Mouse (Mus musculus) small intestine, adult 2 months (tissue): ENCODE results near the gene Ablim1. TPM values are rescaled to one million over a fixed set of nuclear protein-coding genes. Genes with fewer than 3 reads are reported as not detected.
"Not testable (repeated sequence)": the region's sequence is repeated elsewhere in the genome, so short reads cannot be mapped to it uniquely, and the experiment has no call there.

Experiments used
- H3K27ac ChIP-seq: fragments of 200-500 bp; 2 replicates; pipeline ENCODE4 v1.5.1; 2012; ENCODE audit warnings: low read depth, low read length, control low read depth, inconsistent platforms; ENCODE audit not compliant: insufficient read depth
- H3K27me3 ChIP-seq: fragments of 200-500 bp; 2 replicates; pipeline ENCODE4 v1.6.1; 2012; ENCODE audit warnings: mild to moderate bottlenecking, moderate library complexity, low read length, inconsistent platforms; ENCODE audit not compliant: control insufficient read depth, insufficient read depth
- H3K36me3 ChIP-seq: fragments of 200-500 bp; 2 replicates; pipeline ENCODE4 v1.6.1; 2012; ENCODE audit warnings: mild to moderate bottlenecking, low read length, control low read depth, inconsistent platforms; ENCODE audit not compliant: control insufficient read depth, insufficient read depth
- H3K4me1 ChIP-seq: fragments of 200-500 bp; 2 replicates; pipeline ENCODE4 v1.6.1; 2012; ENCODE audit warnings: low read length, inconsistent platforms, mixed read lengths; ENCODE audit not compliant: control insufficient read depth, insufficient read depth, insufficient read length
- H3K4me3 ChIP-seq: fragments of 200-500 bp; 2 replicates; pipeline ENCODE4 v1.5.1; 2012; ENCODE audit warnings: low read depth, mild to moderate bottlenecking, control low read depth, inconsistent platforms, low read length, moderate library complexity
- CTCF ChIP-seq: fragments of 200-500 bp; IDR thresholded peaks from 2 replicates; pipeline ENCODE4 v1.5.1; 2012; ENCODE audit warnings: low read depth, mild to moderate bottlenecking, control low read depth, inconsistent platforms, low read length, moderate library complexity, mixed read lengths; ENCODE audit not compliant: insufficient replicate concordance, insufficient read length; ENCODE audit errors: extremely low read depth
- POLR2A ChIP-seq: fragments of 200-500 bp; IDR thresholded peaks from 2 replicates; pipeline ENCODE4 v1.6.1; 2012; ENCODE audit warnings: low read depth, mild to moderate bottlenecking, control low read depth, inconsistent platforms, low read length, moderate library complexity
- WGBS: fragments of 180-500 bp; shearing (Covaris S2); methylation state at CpG from one replicate; pipeline ENCODE4 v1.1.7; 2018; 5-methylcytosine and 5-hydroxymethylcytosine counted together
- polyA plus RNA-seq: library from polyadenylated mRNA; depleted of rRNA; stranded (reverse); fragments of >200 nt; gene quantifications from 2 replicates; pipeline ENCODE4 v1.2.3, GENCODE M21; 2012

Gene Ablim1
- polyA plus RNA-seq, 1 experiment = 47.2 TPM

- H3K36me3 ChIP-seq = no peaks in the 10 kb centered on the region
- H3K4me3 ChIP-seq = no peak overlapping the region
- TF ChIP-seq CTCF (no peak), POLR2A (no peak)
- H3K27me3 ChIP-seq = no peaks in the 10 kb centered on the region
- H3K4me1 ChIP-seq = peaks cover 5% of the 10 kb centered on the region
- WGBS = 72% methylated on average over 10 of the region's 10 CpGs
- no peak overlapping the region for H3K27ac ChIP-seq
These were observed 172.8 kb downstream of the Ablim1 start for GRCm38 (mm10) chr19:57141756-57142461.

DNA sequence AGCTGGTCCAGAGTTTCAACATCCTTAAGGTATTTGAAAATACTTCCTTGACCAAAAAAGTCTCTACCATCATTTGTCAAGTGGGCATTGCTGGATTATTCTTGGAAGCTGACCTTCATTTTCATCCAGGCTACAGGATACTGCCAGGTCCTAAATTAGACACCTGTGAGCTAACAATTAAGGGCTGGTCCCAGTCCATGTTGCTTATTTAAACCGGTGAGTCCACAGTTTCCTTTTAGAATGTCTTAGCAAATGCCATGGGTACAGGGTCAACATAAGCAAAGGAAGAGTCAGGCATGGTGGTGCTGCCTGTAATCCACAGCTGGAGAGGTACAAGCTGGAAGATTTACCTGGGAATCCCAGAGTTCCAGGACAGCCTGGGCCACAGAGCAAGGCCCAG is 173.8 kb downstream of the Ablim1 start:
- Histone ChIP-seq H3K27me3 (no peaks in the 10 kb centered on the region), H3K4me1 (peaks cover 6% of the 10 kb centered on the region), H3K4me3 (no peak overlapping the region), H3K27ac (no peak overlapping the region), H3K36me3 (no peaks in the 10 kb centered on the region)
- 68% methylated on average over 1 of the region's 1 CpGs for WGBS
- TF ChIP-seq CTCF = no peak
- TF ChIP-seq POLR2A = no peak

- no peak for TF ChIP-seq CTCF
- TF ChIP-seq POLR2A = no peak
- Histone ChIP-seq H3K27me3 (no peaks in the 10 kb centered on the region), H3K4me3 (no peak overlapping the region), H3K36me3 (no peaks in the 10 kb centered on the region), H3K4me1 (peaks cover 9% of the 10 kb centered on the region), H3K27ac (no peak overlapping the region)
- 87% methylated on average over 7 of the region's 7 CpGs for WGBS
These were observed 174.6 kb downstream of the Ablim1 start for GRCm38 (mm10) chr19:57140071-57140470.

DNA sequence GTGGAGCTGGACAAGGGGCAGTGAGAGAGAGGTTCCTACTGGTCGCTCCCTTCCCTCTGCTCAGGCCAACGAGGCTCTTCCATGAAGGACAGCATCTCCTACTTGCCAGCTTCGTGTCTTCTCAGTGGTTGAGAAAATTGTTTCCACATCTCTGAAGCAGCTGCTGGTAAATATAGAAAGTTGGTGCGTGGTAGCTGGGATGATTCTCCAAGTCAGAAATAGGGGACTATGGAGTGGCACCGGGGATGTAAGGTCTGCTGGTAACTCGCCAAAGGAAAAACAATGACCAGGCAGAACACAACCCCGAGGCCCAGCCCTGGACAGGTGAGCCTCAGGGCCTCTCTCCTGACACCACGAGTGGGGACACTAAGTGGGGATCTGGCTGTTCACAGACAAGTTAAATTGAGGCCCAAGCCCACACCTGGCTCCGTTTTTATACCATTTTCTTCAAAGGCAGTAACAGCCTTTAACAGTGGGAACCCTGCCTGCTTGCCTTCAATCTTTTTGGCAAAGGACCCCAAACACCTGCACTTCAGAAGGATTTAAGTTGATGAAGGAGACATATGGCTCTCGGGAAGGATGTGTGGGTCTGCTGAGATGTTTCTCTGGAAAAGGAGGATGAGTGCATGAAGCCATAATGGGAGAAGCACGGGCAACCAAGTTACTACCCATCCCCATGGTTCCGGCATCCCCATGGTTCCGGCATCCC is 175.7 kb downstream of the Ablim1 start:
- TF ChIP-seq POLR2A = no peak
- no peak for TF ChIP-seq CTCF
- no peaks in the 10 kb centered on the region for H3K27me3 ChIP-seq
- H3K4me1 ChIP-seq = peaks cover 9% of the 10 kb centered on the region
- 83% methylated on average over 13 of the region's 13 CpGs for WGBS
- H3K36me3 ChIP-seq = no peaks in the 10 kb centered on the region
- no peak overlapping the region for H3K4me3 ChIP-seq
- no peak overlapping the region for H3K27ac ChIP-seq

- H3K27me3 ChIP-seq = no peaks in the 10 kb centered on the region
- no peaks in the 10 kb centered on the region for H3K36me3 ChIP-seq
- TF ChIP-seq POLR2A = no peak
- no peak for TF ChIP-seq CTCF
- H3K4me3 ChIP-seq = no peak overlapping the region
- WGBS = 74% methylated on average over 6 of the region's 6 CpGs
- no peak overlapping the region for H3K27ac ChIP-seq
- H3K4me1 ChIP-seq = peaks cover 6% of the 10 kb centered on the region
These were observed 176.2 kb downstream of the Ablim1 start for GRCm38 (mm10) chr19:57138469-57138868.

DNA sequence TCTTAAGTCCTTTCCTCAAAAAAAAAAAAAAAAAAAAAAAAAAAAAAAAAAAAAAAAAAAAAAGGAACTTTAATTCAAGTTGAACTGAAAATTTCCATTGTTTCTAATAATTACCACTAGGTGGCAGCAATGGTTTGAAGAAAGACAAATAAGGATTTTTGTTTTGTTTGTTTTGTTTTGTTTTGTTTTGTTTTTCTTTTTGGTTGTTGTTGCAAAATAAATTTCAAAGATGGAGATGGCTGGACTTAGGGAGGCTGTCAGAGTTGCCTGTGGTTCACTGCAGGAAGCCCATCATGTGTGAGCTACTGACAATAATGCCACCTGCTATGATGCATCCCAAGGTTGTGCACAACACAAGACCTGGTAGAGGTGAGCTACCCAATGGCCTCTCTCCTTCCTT is 176.7 kb downstream of the Ablim1 start:
- no peaks in the 10 kb centered on the region for H3K36me3 ChIP-seq
- peak; percentile 6; the same call in 1 of the 2 replicates for TF ChIP-seq CTCF
- TF ChIP-seq POLR2A = no peak
- H3K27me3 ChIP-seq = no peaks in the 10 kb centered on the region
- H3K4me1 ChIP-seq = peaks cover 4% of the 10 kb centered on the region
- H3K27ac ChIP-seq = no peak overlapping the region
- no peak overlapping the region for H3K4me3 ChIP-seq

DNA sequence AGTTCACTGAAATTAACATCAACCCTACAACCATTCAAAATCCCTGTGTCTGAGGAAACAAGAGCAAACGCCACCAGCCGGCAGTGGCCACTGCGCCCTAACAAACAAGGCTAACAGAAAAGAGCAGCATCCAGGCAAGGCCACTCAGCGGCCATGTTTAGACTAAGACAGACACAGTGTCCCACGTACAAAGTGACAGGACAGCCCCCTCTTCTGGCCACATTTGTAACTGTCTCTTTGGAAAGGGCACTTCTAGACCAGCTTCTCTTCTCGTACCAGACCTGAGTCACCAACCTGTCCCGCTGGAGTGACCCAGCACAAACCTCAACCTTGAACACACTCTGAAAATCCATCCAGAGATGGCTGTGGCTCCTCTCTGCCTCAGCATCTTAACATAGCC is 178.5 kb downstream of the Ablim1 start:
- H3K4me3 ChIP-seq = no peak overlapping the region
- peaks cover 13% of the 10 kb centered on the region for H3K4me1 ChIP-seq
- H3K27me3 ChIP-seq = no peaks in the 10 kb centered on the region
- TF ChIP-seq POLR2A (no peak), CTCF (peak; percentile 60; the same call in 1 of the 2 replicates)
- WGBS = 60% methylated on average over 7 of the region's 7 CpGs
- H3K36me3 ChIP-seq = no peaks in the 10 kb centered on the region
- H3K27ac ChIP-seq = no peak overlapping the region

DNA sequence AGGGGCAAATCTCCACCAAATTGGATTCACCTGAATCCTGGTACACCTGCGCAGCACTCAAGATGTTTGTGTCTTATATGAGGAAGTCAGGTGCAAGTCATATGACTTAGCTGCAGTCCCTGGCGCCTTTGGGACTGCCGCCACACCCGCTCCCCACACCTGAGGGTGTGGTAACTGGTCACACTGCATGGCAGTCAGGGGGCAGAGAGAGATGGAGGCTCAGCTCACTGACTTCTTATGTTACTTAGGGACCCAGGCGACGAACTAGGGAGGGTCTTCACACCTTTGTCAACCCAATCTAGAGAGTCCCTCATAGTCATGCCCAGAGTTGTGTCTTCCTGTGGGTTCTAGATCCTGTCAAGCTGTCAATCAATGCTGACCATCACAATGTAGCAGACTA is 179.1 kb downstream of the Ablim1 start:
- peaks cover 16% of the 10 kb centered on the region for H3K4me1 ChIP-seq
- WGBS = 35% methylated on average over 6 of the region's 6 CpGs
- H3K27ac ChIP-seq = not testable (repeated sequence)

More for the DNA sequence above, 179.1 kb downstream of the Ablim1 start:
- H3K36me3 ChIP-seq, H3K27me3 ChIP-seq, H3K4me3 ChIP-seq: not testable (repeated sequence)
